8 mouse cellular contexts compared by ENCODE assay signal in the genomic region with DNA sequence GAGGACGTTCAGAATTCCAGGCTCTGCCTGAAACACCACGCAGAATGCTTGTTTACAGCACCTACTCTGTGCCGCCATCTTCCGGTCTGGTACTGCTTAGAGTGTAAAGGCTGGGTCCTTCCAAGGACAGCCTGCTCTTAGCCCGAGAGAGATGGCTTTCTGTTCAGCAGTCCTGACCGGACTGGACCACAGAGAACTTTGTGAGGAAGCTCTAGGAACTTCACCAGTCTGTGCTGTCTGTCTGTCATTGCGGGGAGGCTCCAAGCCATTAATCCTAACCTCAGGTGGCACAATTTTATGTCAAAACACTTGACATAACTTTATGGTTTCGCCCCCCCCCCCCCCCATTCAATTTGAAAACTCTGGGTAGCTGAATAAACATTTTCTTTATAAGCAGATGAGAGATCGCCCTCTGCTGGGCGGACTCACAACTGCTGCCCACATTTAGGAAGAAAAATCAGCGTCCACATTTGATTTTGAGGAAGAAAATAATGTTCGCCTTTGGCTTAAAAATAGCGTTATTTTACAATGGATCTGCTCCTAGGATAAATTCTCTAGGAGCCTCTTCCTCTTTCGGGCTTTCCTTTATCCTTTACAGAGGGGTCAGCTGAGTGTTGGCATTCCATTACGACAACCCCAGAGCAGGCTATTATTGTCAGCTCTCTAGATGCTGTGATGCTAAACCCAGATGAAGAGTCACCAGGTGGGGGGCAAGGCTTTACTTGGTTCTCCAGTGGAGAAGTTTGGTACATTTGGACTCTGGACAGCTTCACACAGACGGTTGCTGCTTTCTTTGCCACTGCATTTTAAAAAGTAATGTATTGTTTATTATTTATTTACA.
DNase-seq lines count a peak whose midpoint lies in the region; ATAC-seq lines count a peak whose summit lies in the region.

No protein-coding gene starts in this region.

- peak; percentile 72 for DNase-seq in Muller cell, postnatal 12 days (ENCODE audit: inconsistent ontology term)
- DNase-seq in cerebellum, adult 8-10 months, result peak; percentile 19
- peak; percentile 75 to 79 for DNase-seq in layer of hippocampus, postnatal 10 days (ENCODE audit: low spot score in 2 of 2)
- peak; percentile 14 for DNase-seq in retina, postnatal 7 days (ENCODE audit: low read depth, low spot score)
- DNase-seq in thymus, postnatal 14 days, result no peak

- H3K4me1 ChIP-seq in hindbrain, embryonic 12.5 days, result peaks cover 2% of the 10 kb centered on the region; the same call in 1 of the 2 replicates
- no peaks in the 10 kb centered on the region for H3K4me1 ChIP-seq in lung, embryonic 15.5 days

- no peaks in the 10 kb centered on the region for H3K27me3 ChIP-seq in hindbrain, embryonic 12.5 days
- no peaks in the 10 kb centered on the region for H3K27me3 ChIP-seq in lung, embryonic 15.5 days

- WGBS in hindbrain, embryonic 12.5 days, result 23% methylated on average over 16 of the region's 16 CpGs
- 13% methylated on average over 16 of the region's 16 CpGs for WGBS in lung, embryonic 15.5 days

- H3K4me3 ChIP-seq in hindbrain, embryonic 12.5 days, result no peak overlapping the region
- peak overlapping the region; percentile 25 for H3K4me3 ChIP-seq in lung, embryonic 15.5 days

- H3K9me3 ChIP-seq in hindbrain, embryonic 12.5 days (replicated peaks), result no peaks in the 10 kb centered on the region
- no peaks in the 10 kb centered on the region for H3K9me3 ChIP-seq in lung, embryonic 15.5 days

- peak; percentile 77 for ATAC-seq in frontal cortex, adult (ENCODE audit: low TSS enrichment)
- peak; percentile 58 for ATAC-seq in hindbrain, embryonic 12.5 days (ENCODE audit: low FRiP score)
- ATAC-seq in lung, embryonic 15.5 days (ENCODE audit: borderline replicate concordance, extremely low read depth, low FRiP score, low TSS enrichment), result peak; percentile 85

- H3K9ac ChIP-seq in hindbrain, embryonic 12.5 days, result no peak overlapping the region; the same call in 1 of the 2 replicates
- peak overlapping the region; percentile 16; the same call in 1 of the 2 replicates for H3K9ac ChIP-seq in lung, embryonic 15.5 days

- no peaks in the 10 kb centered on the region for H3K36me3 ChIP-seq in hindbrain, embryonic 12.5 days
- no peaks in the 10 kb centered on the region for H3K36me3 ChIP-seq in lung, embryonic 15.5 days

- no peak overlapping the region for H3K27ac ChIP-seq in hindbrain, embryonic 12.5 days
- no peak overlapping the region for H3K27ac ChIP-seq in lung, embryonic 15.5 days

- peak overlapping the region; percentile 38 for H3K4me2 ChIP-seq in hindbrain, embryonic 12.5 days (replicated peaks)
- peak overlapping the region; percentile 44 for H3K4me2 ChIP-seq in lung, embryonic 15.5 days
